Mouse (Mus musculus) bone marrow macrophage, adult 2 months (primary cell): Measurements from ENCODE around the gene 4932415D10Rik.

Experiments used
- CTCF ChIP-seq: IDR thresholded peaks from 2 replicates; pipeline ENCODE4 v1.5.1; 2012; ENCODE audit warnings: low read depth, mild to moderate bottlenecking, low read length, moderate library complexity
- POLR2A ChIP-seq: IDR thresholded peaks from 2 replicates; pipeline ENCODE4 v1.6.1; 2012; ENCODE audit warnings: mild to moderate bottlenecking, low read depth, low read length, borderline replicate concordance

- TF ChIP-seq CTCF = no peak
- peak; percentile 78; the same call in 1 of the 2 replicates for TF ChIP-seq POLR2A
Measured at GRCm38 (mm10) chr10:82240742-82241400, 75.5 kb downstream of the 4932415D10Rik start, which contains the start of gene Zfp938.
